Mouse (Mus musculus) naive thymus-derived CD4-positive, alpha-beta T cell, adult 2 months (primary cell): ENCODE measurements around the gene Pabpc1l.

Source experiments
- DNase-seq: peaks from one replicate; pipeline ENCODE4 v3.0.0-alpha.2; 2011; ENCODE audit warnings: low read depth

Gene Pabpc1l

GRCm38 (mm10) chr2:164025150-164025549, at the start of gene Pabpc1l:
Pabpc1l (plus strand) TSS chr2:164025450.
- DNase-seq: no peak

GRCm38 (mm10) chr2:163976448-163976847, 48.8 kb upstream of the Pabpc1l start:
- no peak for DNase-seq

GRCm38 (mm10) chr2:163987233-163987632, 38.0 kb upstream of the Pabpc1l start:
- no peak for DNase-seq

GRCm38 (mm10) chr2:163992871-163993270, 32.4 kb upstream of the Pabpc1l start:
- DNase-seq: no peak

- DNase-seq: no peak
Observed at GRCm38 (mm10) chr2:163994654-163994976, 30.6 kb upstream of the Pabpc1l start, which contains the start of gene Ywhab. Ywhab (plus strand) TSS chr2:163994960.

- DNase-seq: peak; percentile 91
Observed at GRCm38 (mm10) chr2:163994977-163995862, 30.0 kb upstream of the Pabpc1l start.

- DNase-seq: no peak
Observed at GRCm38 (mm10) chr2:163996275-163996674, 29.0 kb upstream of the Pabpc1l start.

- no peak for DNase-seq
Observed at GRCm38 (mm10) chr2:163996899-163997298, 28.4 kb upstream of the Pabpc1l start.

GRCm38 (mm10) chr2:163998981-163999380, 26.3 kb upstream of the Pabpc1l start:
- no peak for DNase-seq

GRCm38 (mm10) chr2:164002637-164003036, 22.6 kb upstream of the Pabpc1l start:
- DNase-seq: no peak

GRCm38 (mm10) chr2:164004503-164004902, 20.7 kb upstream of the Pabpc1l start:
- DNase-seq: no peak

- peak; percentile 60 for DNase-seq
Observed at GRCm38 (mm10) chr2:164006932-164007331, 18.3 kb upstream of the Pabpc1l start.

GRCm38 (mm10) chr2:164007547-164007946, 17.7 kb upstream of the Pabpc1l start:
- DNase-seq: no peak

- DNase-seq: no peak
Observed at GRCm38 (mm10) chr2:164007987-164008545, 17.2 kb upstream of the Pabpc1l start.

GRCm38 (mm10) chr2:164009227-164009626, 16.0 kb upstream of the Pabpc1l start:
- DNase-seq: no peak

- DNase-seq: no peak
Observed at GRCm38 (mm10) chr2:164010496-164010895, 14.8 kb upstream of the Pabpc1l start.

GRCm38 (mm10) chr2:164010944-164011343, 14.3 kb upstream of the Pabpc1l start:
- DNase-seq: no peak

GRCm38 (mm10) chr2:164015304-164015703, 9.9 kb upstream of the Pabpc1l start:
- no peak for DNase-seq

GRCm38 (mm10) chr2:164018910-164019309, 6.3 kb upstream of the Pabpc1l start:
- peak; percentile 27 for DNase-seq

- no peak for DNase-seq
Observed at GRCm38 (mm10) chr2:164019943-164020342, 5.3 kb upstream of the Pabpc1l start.

GRCm38 (mm10) chr2:164022104-164022503, 3.1 kb upstream of the Pabpc1l start:
- no peak for DNase-seq

GRCm38 (mm10) chr2:164031147-164031546, 5.9 kb downstream of the Pabpc1l start:
- no peak for DNase-seq

- DNase-seq: no peak
Observed at GRCm38 (mm10) chr2:164032973-164033372, 7.7 kb downstream of the Pabpc1l start.
